Mouse (Mus musculus) forebrain, embryonic 14.5 days (tissue): ENCODE results near the gene Pced1b. TPM values are rescaled to one million over a fixed set of nuclear protein-coding genes. Genes with fewer than 3 reads are reported as not detected.
"Not testable (repeated sequence)": the region's sequence is repeated elsewhere in the genome, so short reads cannot be mapped to it uniquely, and the experiment has no call there.

ENCODE experiments used
- ATAC-seq: fragments of 200-750 bp; cut with Nextera tagmentation; 2 replicates; pipeline ENCODE4 v1.8.0; 2017; ENCODE audit warnings: mild to moderate bottlenecking, moderate library complexity
- DNase-seq: peaks from one replicate; pipeline ENCODE4 v3.0.0-alpha.2; 2015; ENCODE audit warnings: low spot score
- H3K27ac ChIP-seq: fragments of 300-500 bp; sonication (generic); 2 replicates; pipeline ENCODE4 v1.5.1; 2014; ENCODE audit warnings: low read depth, mild to moderate bottlenecking, control low read depth, low read length, moderate library complexity
- H3K27me3 ChIP-seq: fragments of 300-500 bp; sonication (generic); replicated peaks from 2 replicates; pipeline ENCODE4 v1.6.1; 2014; ENCODE audit warnings: low read length, control low read depth, mixed read lengths; ENCODE audit not compliant: control insufficient read depth, insufficient read depth
- H3K36me3 ChIP-seq: fragments of 300-500 bp; sonication (generic); 2 replicates; pipeline ENCODE4 v1.6.1; 2014; ENCODE audit warnings: low read length, control low read depth; ENCODE audit not compliant: control insufficient read depth, insufficient read depth
- H3K4me1 ChIP-seq: fragments of 300-500 bp; sonication (generic); 2 replicates; pipeline ENCODE4 v1.6.1; 2014; ENCODE audit warnings: antibody characterized with exemption, low read length, control low read depth; ENCODE audit not compliant: control insufficient read depth, insufficient read depth
- H3K4me2 ChIP-seq: fragments of 300-500 bp; sonication (generic); 2 replicates; pipeline ENCODE4 v1.6.1; 2014; ENCODE audit warnings: mild to moderate bottlenecking, control low read depth, low read length
- H3K4me3 ChIP-seq: fragments of 300-500 bp; sonication (generic); 2 replicates; pipeline ENCODE4 v1.5.1; 2014; ENCODE audit warnings: low read depth, low read length, control low read depth
- H3K9ac ChIP-seq: fragments of 300-500 bp; sonication (generic); 2 replicates; pipeline ENCODE4 v1.6.1; 2014; ENCODE audit warnings: mild to moderate bottlenecking, low read length, control low read depth, moderate library complexity
- H3K9me3 ChIP-seq: fragments of 300-500 bp; sonication (generic); replicated peaks from 2 replicates; pipeline ENCODE4 v1.6.1; 2016; ENCODE audit warnings: low read length, control low read depth, mixed read lengths; ENCODE audit not compliant: control insufficient read depth
- WGBS: fragments of 180-500 bp; shearing (Covaris S2); extraction: QIAGEN DNeasy Blood & Tissue Kit; methylation state at CpG from one replicate; pipeline ENCODE4 v1.1.7; 2014; 5-methylcytosine and 5-hydroxymethylcytosine counted together
- polyA plus RNA-seq: library from polyadenylated mRNA; unstranded; fragments of >200 nt; fragmentation: Nextera tagmentation; extraction: Ambion mirVana; gene quantifications from 2 replicates; pipeline ENCODE4 v1.2.1, GENCODE M21; 2014

Gene Pced1b
- polyA plus RNA-seq, 1 experiment from 2014 or later: 2.8 TPM

DNA sequence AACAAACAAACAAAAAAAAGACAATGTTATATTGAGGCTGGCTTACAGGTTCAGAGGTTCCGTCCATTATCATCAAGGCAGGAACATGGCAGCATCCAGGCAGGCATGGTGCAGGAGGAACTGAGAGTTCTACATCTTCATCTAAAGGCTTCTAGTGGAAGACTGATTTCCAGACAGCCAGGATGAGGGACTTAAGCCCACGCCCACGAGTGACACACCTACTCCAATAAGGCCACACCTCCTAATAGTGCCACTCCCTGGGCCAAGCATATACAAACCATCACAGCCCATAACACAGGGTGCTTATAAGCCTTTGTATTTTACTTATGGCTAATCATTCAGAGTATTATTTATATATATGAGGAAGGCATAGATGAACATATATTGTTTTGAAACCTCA is 117.4 kb downstream of the Pced1b start:
- H3K4me2 ChIP-seq, H3K4me1 ChIP-seq, H3K36me3 ChIP-seq, H3K27ac ChIP-seq, H3K4me3 ChIP-seq, H3K9ac ChIP-seq, H3K27me3 ChIP-seq, ATAC-seq, H3K9me3 ChIP-seq, DNase-seq: not testable (repeated sequence)
- 90% methylated on average over 3 of the region's 3 CpGs for WGBS

DNA sequence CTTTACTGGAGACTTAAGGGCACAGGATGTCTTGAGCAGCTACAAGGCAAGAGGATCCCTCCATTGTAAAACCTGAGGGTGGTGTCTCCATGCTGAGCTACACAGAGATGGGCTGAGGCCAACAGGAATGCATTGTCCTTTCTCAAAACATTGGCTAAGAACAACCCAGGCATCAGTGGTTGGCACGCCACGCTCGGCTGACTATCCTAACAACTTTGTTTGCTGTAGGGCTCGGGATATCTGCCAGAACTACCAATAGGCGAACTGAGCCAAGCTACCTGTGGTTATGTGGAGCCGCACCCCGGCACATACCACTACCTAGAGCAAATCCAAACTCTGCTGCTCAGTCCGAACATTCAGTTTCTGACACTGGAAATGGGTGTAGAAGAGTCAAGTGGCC is 118.1 kb downstream of the Pced1b start:
- ATAC-seq (no peak), DNase-seq (no peak)
- H3K4me1 ChIP-seq: no peaks in the 10 kb centered on the region
- no peaks in the 10 kb centered on the region for H3K36me3 ChIP-seq
- 93% methylated on average over 8 of the region's 8 CpGs for WGBS
- no peak overlapping the region for H3K4me2 ChIP-seq
- H3K4me3 ChIP-seq: no peak overlapping the region
- no peak overlapping the region for H3K27ac ChIP-seq
- no peaks in the 10 kb centered on the region for H3K9me3 ChIP-seq
- H3K27me3 ChIP-seq: no peaks in the 10 kb centered on the region
- H3K9ac ChIP-seq: no peak overlapping the region

DNA sequence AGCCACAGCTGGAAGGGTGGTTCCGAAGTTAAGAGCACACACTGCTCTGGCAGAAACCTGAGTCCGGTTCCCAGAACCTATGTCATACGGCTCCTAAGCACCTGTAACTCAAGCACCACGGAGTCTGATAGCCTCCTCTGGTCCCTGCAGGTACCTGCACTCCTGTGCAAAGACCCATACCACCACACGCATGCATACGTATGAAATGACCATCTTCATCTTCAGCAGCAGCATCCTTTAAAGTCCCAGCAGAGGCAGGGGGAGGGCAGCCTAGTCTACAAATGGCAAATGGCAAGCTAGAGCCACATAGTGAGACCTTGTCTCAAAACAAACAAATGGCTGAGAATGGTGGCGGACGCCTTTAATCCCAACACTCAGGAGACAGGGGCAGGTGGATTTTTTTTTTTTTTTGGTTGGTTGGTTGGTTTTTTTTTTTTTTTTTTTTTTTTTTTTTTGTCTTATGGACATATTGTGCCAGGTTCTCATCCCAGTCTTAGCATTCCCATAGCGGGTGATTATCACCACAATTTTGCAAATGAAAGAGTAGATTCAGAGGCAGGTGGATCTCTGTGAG is 121.2 kb downstream of the Pced1b start:
- Histone ChIP-seq H3K36me3 (no peaks in the 10 kb centered on the region), H3K4me2 (no peak overlapping the region), H3K9ac (no peak overlapping the region), H3K9me3 (no peaks in the 10 kb centered on the region), H3K4me3 (no peak overlapping the region), H3K4me1 (no peaks in the 10 kb centered on the region), H3K27ac (no peak overlapping the region), H3K27me3 (no peaks in the 10 kb centered on the region)
- DNase-seq (no peak), ATAC-seq (no peak)
- WGBS: 91% methylated on average over 9 of the region's 9 CpGs

DNA sequence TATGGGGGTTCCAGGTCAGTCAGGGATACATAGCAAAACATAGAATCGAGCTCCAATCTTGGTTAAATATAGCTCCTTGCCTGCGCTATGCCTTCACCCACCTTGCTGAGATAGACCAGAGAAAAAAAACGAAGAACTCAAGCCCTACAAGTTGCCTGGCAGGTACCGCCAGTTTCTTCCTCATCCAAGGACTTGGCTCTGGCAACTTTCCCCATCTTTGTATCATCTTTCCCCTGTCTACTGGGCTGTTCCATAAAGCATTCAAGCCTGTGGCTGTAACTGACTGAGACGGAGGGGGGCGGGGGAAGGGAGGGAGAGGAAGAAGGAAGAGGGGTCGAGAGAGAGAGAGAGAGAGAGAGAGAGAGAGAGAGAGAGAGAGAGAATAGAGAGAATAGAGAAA is 121.7 kb downstream of the Pced1b start:
- Histone ChIP-seq H3K9ac (no peak overlapping the region), H3K4me3 (no peak overlapping the region), H3K4me2 (no peak overlapping the region), H3K27me3 (no peaks in the 10 kb centered on the region), H3K36me3 (no peaks in the 10 kb centered on the region), H3K27ac (no peak overlapping the region), H3K9me3 (no peaks in the 10 kb centered on the region), H3K4me1 (no peaks in the 10 kb centered on the region)
- WGBS: 91% methylated on average over 7 of the region's 7 CpGs
- no peak for DNase-seq
- no peak for ATAC-seq

DNA sequence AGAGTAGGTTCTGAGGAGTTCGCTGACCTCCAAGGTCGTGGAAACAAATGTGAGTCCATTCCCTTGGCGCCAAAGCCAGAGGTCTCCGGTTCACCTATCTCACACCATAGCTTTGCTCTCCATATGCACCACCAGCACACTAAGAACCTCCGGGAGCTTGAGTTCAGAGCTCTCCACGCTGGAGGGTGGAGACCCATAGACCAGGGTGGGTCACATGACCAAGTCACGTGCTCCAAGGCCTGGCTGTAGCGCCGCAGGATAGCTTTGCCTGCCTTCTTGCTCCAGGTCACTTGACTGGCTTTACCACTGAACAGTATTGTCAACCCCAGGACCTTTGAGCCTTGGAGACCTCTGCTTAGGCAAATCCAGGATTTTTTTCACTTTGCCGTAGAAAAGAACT is 122.2 kb downstream of the Pced1b start:
- 87% methylated on average over 10 of the region's 10 CpGs for WGBS
- DNase-seq (no peak), ATAC-seq (no peak)
- H3K9ac ChIP-seq: no peak overlapping the region
- no peak overlapping the region for H3K4me2 ChIP-seq
- H3K36me3 ChIP-seq: no peaks in the 10 kb centered on the region
- no peak overlapping the region for H3K4me3 ChIP-seq
- no peaks in the 10 kb centered on the region for H3K27me3 ChIP-seq
- no peaks in the 10 kb centered on the region for H3K9me3 ChIP-seq
- H3K4me1 ChIP-seq: no peaks in the 10 kb centered on the region
- H3K27ac ChIP-seq: no peak overlapping the region

DNA sequence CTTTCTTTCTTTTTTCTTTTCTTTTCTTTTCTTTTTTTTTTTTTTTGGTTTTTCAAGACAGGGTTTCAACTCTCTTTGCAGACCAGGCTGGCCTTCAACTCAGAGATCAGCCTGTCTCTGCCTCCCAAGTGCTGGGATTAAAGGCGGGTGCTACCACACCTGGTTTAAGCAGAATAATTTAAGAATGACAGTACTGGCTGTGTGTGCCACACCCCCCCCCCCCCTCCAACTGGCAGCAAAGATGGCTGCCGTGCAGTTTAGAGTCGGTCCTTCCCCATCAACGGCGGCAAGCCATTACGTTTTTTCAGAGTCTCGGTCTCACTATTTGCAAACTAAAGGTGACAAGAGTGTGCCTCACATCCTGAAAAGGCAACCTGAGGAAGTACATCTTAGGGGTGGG is 124.0 kb downstream of the Pced1b start:
- no peak for DNase-seq
- no peaks in the 10 kb centered on the region for H3K4me1 ChIP-seq
- no peaks in the 10 kb centered on the region for H3K27me3 ChIP-seq
- no peaks in the 10 kb centered on the region for H3K9me3 ChIP-seq
- no peaks in the 10 kb centered on the region for H3K36me3 ChIP-seq
- H3K4me3 ChIP-seq: no peak overlapping the region
- H3K9ac ChIP-seq: no peak overlapping the region
- no peak for ATAC-seq
- H3K4me2 ChIP-seq: no peak overlapping the region
- H3K27ac ChIP-seq: no peak overlapping the region
- 94% methylated on average over 7 of the region's 7 CpGs for WGBS

DNA sequence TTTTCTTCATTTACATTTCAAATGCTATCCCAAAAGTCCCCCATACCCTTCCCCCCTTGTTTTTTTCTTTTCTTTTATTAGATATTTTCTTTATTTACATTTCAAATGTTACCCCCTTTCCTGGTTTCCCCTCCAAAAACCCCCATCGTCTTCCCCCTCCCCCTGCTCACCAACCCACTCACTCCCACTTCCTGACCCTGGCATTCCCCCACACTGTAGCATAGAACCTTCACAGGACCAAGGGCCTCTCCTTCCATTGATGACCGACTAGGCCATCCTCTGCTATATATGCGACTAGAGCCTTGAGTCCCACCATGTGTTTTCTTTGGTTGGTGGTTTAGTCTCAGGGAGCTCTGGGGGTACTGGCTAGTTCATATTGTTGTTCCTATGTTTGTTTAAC is 125.1 kb downstream of the Pced1b start:
- not testable (repeated sequence) for H3K27ac ChIP-seq, H3K4me3 ChIP-seq, H3K4me1 ChIP-seq, H3K9ac ChIP-seq, H3K36me3 ChIP-seq, H3K4me2 ChIP-seq, H3K27me3 ChIP-seq, ATAC-seq, H3K9me3 ChIP-seq, DNase-seq
- 58% methylated on average over 3 of the region's 3 CpGs for WGBS

DNA sequence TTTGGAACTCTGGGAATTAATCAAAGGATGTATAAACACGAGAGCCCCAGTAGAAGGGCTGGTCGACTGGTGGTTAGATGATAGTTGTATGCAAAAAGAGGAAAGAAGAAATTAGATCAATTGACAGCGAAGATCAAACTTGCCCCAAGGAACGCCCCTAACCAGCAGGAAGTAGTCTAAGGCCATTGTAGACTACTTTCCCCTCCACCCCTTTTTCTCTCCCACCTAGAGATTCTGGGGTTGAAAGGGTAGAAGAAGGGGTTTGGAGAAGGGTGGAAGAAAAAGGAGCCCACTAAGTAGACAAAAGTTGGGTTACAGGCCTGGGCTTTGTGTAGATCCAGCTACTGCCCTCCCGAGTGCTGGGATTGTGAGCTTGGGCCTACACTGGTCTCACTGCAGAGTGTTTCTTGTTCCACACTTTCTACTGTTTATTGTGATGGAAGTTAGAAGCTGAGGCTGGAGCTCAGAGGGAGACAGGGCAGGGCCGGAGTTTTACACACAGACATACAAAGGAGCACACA is 125.8 kb downstream of the Pced1b start:
- no peak for DNase-seq
- H3K9me3 ChIP-seq: no peaks in the 10 kb centered on the region
- 28% methylated on average over 6 of the region's 6 CpGs for WGBS

DNA sequence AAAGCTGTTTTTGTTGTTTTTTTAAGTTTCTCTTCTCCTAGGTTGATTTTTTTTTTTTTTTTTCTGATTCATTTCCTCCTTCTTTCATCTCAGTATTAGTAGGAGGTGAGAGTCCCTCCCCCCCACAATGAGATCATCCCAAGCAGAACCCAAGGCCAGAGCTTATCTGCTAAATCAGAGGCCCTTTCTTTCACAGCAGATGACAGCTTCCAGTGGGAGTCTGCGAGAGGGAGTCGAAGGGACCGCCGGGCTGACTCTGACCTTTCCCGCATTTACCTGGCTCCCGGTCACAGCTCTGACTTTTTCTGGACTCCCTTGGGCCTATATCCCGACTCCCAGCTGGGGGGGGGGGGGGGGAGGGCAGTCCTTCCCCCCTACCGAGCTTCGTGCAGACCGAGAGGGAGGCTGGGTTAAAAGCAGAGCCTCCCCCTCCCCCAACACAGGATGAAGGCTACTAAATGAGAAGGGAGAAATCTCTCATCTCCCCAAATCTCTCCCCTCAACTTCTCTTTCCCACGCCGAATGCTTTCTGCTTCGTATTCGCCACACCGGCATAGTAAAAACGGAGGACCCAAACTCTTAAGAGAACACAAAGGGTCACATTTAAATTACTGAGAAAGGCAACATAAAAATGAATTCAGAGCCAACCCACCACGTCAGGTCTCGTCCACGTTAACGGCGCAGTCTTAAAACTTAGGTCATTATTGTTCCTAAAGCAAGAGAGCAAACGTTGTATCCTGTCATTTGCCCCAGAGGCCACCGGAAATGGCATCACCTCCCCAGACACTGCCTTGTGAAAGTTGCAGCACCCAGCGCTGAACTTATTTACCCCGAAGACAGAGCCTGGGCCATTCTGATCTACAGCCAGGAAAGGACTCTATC is 126.5 kb downstream of the Pced1b start:
- Histone ChIP-seq H3K4me3 (no peak overlapping the region), H3K4me2 (peak overlapping the region; percentile 40)

More for the DNA sequence above, 125.8 kb downstream of the Pced1b start:
- Histone ChIP-seq H3K4me1 (no peaks in the 10 kb centered on the region), H3K36me3 (no peaks in the 10 kb centered on the region), H3K27ac (no peak overlapping the region), H3K9ac (no peak overlapping the region), H3K27me3 (no peaks in the 10 kb centered on the region; the same call in 1 of the 2 replicates), H3K4me2 (no peak overlapping the region), H3K4me3 (no peak overlapping the region)
- no peak for ATAC-seq

More for the DNA sequence above, 126.5 kb downstream of the Pced1b start:
- 14% methylated on average over 25 of the region's 25 CpGs for WGBS
- Histone ChIP-seq H3K27me3 (no peaks in the 10 kb centered on the region; the same call in 1 of the 2 replicates), H3K36me3 (no peaks in the 10 kb centered on the region), H3K9ac (peak overlapping the region; percentile 45; the same call in 1 of the 2 replicates), H3K9me3 (no peaks in the 10 kb centered on the region), H3K4me1 (no peaks in the 10 kb centered on the region), H3K27ac (no peak overlapping the region)
- DNase-seq (no peak), ATAC-seq (no peak)
